Mouse (Mus musculus): ENCODE results near the gene Rln3. TPM values are rescaled to one million over a fixed set of nuclear protein-coding genes. Genes with fewer than 3 reads are reported as not detected.

Rln3 gene
- total RNA-seq (2023): not detected

DNA sequence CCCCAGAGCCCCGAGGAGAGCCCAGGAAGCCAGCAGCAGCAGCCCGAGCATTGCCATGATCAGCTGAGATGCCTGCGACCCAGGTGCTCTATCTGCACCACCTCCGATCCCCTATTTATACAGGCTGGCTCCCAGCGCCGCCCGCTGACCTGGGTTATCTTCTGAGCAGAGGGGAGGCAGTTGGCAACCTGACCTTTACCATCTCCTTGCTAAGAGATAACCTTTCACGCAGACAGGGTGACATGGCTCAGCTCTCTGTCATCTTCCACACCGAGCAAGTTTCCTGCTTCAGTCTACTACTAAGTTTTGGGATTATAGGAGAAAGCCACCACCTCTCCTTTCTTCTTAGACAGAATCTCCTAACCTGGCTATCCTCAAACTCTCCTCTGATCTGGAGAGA lies at the start of gene Rln3:
TSS of gene Rln3 (minus strand) at position 101 of the 400 bp plus-strand sequence.

GRCm38 (mm10) chr8:84066291-84066930 lies 21.6 kb upstream of the Rln3 start, which contains the start of gene Rfx1:
Gene Rfx1, plus strand, starts transcription at chr8:84066834.

DNA sequence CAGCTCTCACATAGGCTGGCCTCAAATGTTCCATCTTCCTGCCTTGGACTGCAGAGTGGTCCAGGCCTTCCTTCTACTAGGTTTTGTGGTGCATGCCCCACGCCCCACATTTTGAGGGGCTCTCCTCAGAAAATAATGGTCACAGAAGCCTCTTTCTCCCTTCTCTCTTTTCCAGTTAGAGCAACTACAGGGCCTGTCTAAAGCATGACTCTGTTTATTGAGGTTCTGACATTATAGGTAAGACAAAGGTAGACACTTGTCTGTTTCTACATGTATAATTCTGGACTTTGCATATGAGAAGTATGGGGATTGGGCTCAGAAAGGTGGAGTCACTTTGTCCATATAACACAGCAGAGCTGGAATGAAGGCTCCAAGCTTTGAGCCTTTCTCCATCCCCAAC lies 20.2 kb upstream of the Rln3 start, which contains the start of gene Gm10643:
TSS of gene Gm10643 (minus strand) at position 101 of the 400 bp plus-strand sequence.

DNA sequence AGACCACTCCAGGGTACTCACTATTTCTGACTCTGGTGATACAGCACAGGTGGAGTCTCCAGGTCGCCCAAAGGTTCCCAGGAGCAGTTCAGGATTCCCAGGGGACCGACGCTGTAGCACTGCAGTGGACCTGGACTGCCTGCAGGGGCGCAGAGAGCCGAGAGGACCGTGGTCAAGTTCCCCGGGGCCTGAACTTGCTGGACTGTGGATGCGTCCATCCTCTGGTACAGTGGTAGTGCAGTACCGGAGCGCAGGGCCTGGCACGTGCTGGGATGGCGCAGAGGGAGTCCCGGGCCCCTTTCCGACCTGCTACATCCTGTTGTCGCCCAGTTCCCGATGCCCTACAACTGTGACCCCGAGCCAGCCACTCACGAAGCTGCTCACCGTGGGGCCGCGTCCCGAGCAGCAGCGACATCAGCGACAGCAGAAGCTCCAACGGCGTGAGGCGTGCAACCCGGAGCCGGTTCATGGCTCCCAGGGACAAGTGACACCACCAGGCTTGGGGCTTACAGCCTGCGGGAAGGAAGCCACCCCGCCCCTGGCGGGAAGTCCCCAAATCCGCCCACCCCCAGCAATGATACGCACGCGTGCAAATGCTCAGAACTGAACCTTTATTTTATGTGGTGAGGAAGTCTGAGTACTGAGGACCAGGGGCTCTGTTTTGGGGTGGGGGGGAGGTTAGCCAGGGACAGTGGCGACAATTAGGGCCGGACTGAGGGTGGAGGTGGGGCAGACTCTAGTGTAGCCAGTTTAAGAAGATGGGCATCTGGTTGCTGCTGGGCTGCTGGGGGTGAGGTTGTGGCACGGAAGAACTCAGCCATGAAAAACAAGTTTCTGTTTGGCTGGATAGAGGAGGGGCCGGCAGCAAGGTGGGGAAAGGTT lies 2.5 kb downstream of the Rln3 start, which contains the start of gene Il27ra:
TSS of gene Il27ra (minus strand) at position 524 of the 882 bp plus-strand sequence.

GRCm38 (mm10) chr8:84021096-84021495 lies 23.7 kb downstream of the Rln3 start, which contains the start of gene Palm3:
Gene Palm3, plus strand, starts transcription at chr8:84021471.

GRCm38 (mm10) chr8:84011705-84012498 lies 32.9 kb downstream of the Rln3 start, which contains the start of gene 2210011C24Rik:
Gene 2210011C24Rik, minus strand, starts transcription at chr8:84012171.

DNA sequence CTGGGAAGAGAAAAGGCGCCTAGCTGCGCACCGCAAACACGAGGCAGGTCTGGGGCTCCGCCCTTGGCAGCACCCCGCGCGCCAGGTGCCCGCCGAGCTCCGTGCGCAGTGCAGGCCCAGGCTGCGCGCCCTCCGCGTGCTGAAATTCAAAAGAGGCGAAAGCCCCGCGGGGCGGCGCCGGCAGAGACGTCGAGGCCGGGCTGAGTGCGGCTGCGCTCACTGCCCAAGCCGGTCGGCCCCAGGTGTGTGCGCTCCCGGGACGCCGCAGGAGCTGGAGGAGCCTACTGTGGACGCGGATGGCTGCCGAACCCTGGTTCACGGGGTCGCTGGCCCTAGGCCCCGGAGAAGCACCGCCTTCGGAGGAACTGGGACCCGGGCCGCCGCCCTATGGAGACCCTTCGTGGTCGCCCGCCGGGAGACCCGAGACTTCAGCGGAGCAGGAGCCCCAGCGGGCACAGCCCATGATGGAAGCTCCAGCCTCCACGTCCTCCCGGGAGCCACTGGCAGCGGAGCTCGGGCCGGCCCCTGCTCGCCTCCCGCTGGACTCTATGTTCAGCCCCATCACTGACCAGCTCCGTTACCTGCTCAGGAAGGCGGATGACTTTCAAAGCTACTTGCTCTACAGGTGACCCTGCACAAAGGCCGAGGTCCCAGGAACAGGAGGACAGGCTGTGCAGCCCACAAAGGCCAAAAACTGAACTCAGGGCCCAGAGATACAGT lies 43.4 kb downstream of the Rln3 start, which contains the start of gene 1700067K01Rik:
TSS of gene 1700067K01Rik (plus strand) at position 222 of the 720 bp plus-strand sequence.

DNA sequence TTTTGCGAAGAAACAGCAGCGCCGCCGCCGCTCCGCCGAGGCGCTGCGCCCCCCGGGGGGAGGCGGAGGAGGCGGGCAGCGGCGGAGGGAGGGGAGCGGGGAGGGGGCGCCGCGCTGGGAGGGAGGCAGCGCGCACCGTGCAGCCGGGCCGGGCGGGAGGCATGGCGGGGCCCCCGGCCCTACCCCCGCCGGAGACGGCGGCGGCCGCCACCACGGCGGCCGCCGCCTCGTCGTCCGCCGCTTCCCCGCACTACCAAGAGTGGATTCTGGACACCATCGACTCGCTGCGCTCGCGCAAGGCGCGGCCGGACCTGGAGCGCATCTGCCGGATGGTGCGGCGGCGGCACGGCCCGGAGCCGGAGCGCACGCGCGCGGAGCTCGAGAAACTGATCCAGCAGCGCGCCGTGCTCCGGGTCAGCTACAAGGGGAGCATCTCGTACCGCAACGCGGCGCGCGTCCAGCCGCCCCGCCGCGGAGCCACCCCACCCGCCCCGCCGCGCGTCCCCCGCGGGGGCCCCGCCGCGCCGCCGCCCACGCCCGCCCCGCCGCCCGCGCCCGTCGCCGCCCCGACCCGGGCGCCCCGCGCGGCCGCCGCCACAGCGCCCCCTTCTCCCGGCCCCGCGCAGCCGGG lies 47.2 kb downstream of the Rln3 start, which contains the start of gene Samd1:
TSS of gene Samd1 (plus strand) at position 162 of the 631 bp plus-strand sequence.

Other genes with a start within 250 kb of the Rln3 start
- 10 to 100 TPM in 1 of 2 experiments, 1 to 10 TPM in 1; 7.9 to 10.3 TPM for gene Adgrl1, start 144.9 kb downstream of the Rln3 start, total RNA-seq (2023)
- 1 to 10 TPM; 1.7 to 2.9 TPM for gene Gm10644, start 89.8 kb downstream of the Rln3 start, total RNA-seq (2023)
- gene Asf1b, start 89.5 kb downstream of the Rln3 start, total RNA-seq (2023): 1 to 10 TPM; 7.7 to 8.8 TPM
- gene Prkaca, start 72.0 kb downstream of the Rln3 start, total RNA-seq (2023): 10 to 100 TPM; 45.3 to 45.4 TPM
- 10 to 100 TPM; 53.9 to 61.1 TPM for gene Samd1, start 47.3 kb downstream of the Rln3 start, total RNA-seq (2023)
- under 1 TPM; 0.53 to 0.58 TPM for gene 1700067K01Rik, start 43.5 kb downstream of the Rln3 start, total RNA-seq (2023)
- gene 2210011C24Rik, start 32.8 kb downstream of the Rln3 start, total RNA-seq (2023): not detected
- not detected for gene Palm3, start 23.5 kb downstream of the Rln3 start, total RNA-seq (2023)
- 100 to 1,000 TPM; 107 to 110 TPM for gene Il27ra, start 2.4 kb downstream of the Rln3 start, total RNA-seq (2023)
- gene Gm10643, start 20.1 kb upstream of the Rln3 start, total RNA-seq (2023): 1 to 10 TPM; 3.3 to 5.1 TPM
- 10 to 100 TPM; 66.0 to 85.3 TPM for gene Rfx1, start 21.8 kb upstream of the Rln3 start, total RNA-seq (2023)
- gene Dcaf15, start 59.8 kb upstream of the Rln3 start, total RNA-seq (2023): 10 to 100 TPM; 53.6 to 55.6 TPM
- gene Podnl1, start 81.0 kb upstream of the Rln3 start, total RNA-seq (2023): under 1 TPM; 0.36 to 0.46 TPM
- 10 to 100 TPM; 33.4 to 38.3 TPM for gene Cc2d1a, start 102.9 kb upstream of the Rln3 start, total RNA-seq (2023)
- gene 4930432K21Rik, start 103.0 kb upstream of the Rln3 start, total RNA-seq (2023): 1 to 10 TPM in 1 of 2 experiments, under 1 TPM in 1; 0.77 to 2.1 TPM
- gene Nanos3, start 140.2 kb upstream of the Rln3 start, total RNA-seq (2023): not detected
- gene Zswim4, start 192.1 kb upstream of the Rln3 start, total RNA-seq (2023): 10 to 100 TPM; 22.8 to 24.8 TPM
- gene D8Ertd738e, start 204.7 kb upstream of the Rln3 start, total RNA-seq (2023): 100 to 1,000 TPM; 182 to 191 TPM
- 10 to 100 TPM; 37.0 to 38.6 TPM for gene Mri1, start 212.3 kb upstream of the Rln3 start, total RNA-seq (2023)
- gene Ccdc130, start 225.4 kb upstream of the Rln3 start, total RNA-seq (2023): 10 to 100 TPM; 26.5 to 34.3 TPM